Mouse (Mus musculus) urinary bladder, postnatal 25 days (tissue): Measurements from ENCODE around the gene Rlbp1.

Experiments
- DNase-seq: peaks from one replicate; pipeline ENCODE4 v3.0.0; 2022; ENCODE audit warnings: low spot score

Gene Rlbp1

GRCm38 (mm10) chr7:79386422-79387133, at the start of gene Rlbp1:
Gene Rlbp1, minus strand, starts transcription at chr7:79387048.
- no peak for DNase-seq

GRCm38 (mm10) chr7:79428243-79428642, 41.4 kb upstream of the Rlbp1 start:
- no peak for DNase-seq

- DNase-seq = no peak
These were observed 39.0 kb upstream of the Rlbp1 start for GRCm38 (mm10) chr7:79425804-79426203.

GRCm38 (mm10) chr7:79422876-79423275, 36.0 kb upstream of the Rlbp1 start:
- no peak for DNase-seq

GRCm38 (mm10) chr7:79419950-79420349, 33.1 kb upstream of the Rlbp1 start:
- DNase-seq = no peak

- no peak for DNase-seq
These were observed 27.9 kb upstream of the Rlbp1 start for GRCm38 (mm10) chr7:79414449-79415375.

- DNase-seq = no peak
These were observed 13.4 kb upstream of the Rlbp1 start for GRCm38 (mm10) chr7:79400296-79400695.

- no peak for DNase-seq
These were observed 12.1 kb upstream of the Rlbp1 start for GRCm38 (mm10) chr7:79398971-79399370.

GRCm38 (mm10) chr7:79398426-79398825, 11.6 kb upstream of the Rlbp1 start:
- DNase-seq = no peak

GRCm38 (mm10) chr7:79397446-79397963, 10.7 kb upstream of the Rlbp1 start:
- DNase-seq = no peak

- no peak for DNase-seq
These were observed 8.3 kb upstream of the Rlbp1 start for GRCm38 (mm10) chr7:79395186-79395585.

GRCm38 (mm10) chr7:79394666-79395065, 7.8 kb upstream of the Rlbp1 start:
- DNase-seq = no peak

- DNase-seq = no peak
These were observed 7.1 kb upstream of the Rlbp1 start for GRCm38 (mm10) chr7:79393924-79394323.

GRCm38 (mm10) chr7:79392860-79393513, 6.1 kb upstream of the Rlbp1 start:
- no peak for DNase-seq

- DNase-seq = peak; percentile 97
These were observed 5.2 kb upstream of the Rlbp1 start, which contains the start of gene Fanci for GRCm38 (mm10) chr7:79391883-79392649. Gene Fanci, plus strand, starts transcription at chr7:79391929.

GRCm38 (mm10) chr7:79391471-79391870, 4.6 kb upstream of the Rlbp1 start:
- no peak for DNase-seq

GRCm38 (mm10) chr7:79390141-79390708, 3.4 kb upstream of the Rlbp1 start:
- no peak for DNase-seq

GRCm38 (mm10) chr7:79388671-79389206, 1.9 kb upstream of the Rlbp1 start:
- no peak for DNase-seq

GRCm38 (mm10) chr7:79387991-79388390, 1.1 kb upstream of the Rlbp1 start:
- DNase-seq = no peak

GRCm38 (mm10) chr7:79387140-79387539, 292 bp upstream of the Rlbp1 start:
- DNase-seq = no peak
